Mouse (Mus musculus) forebrain, embryonic 14.5 days (tissue): ENCODE data around the gene Ankfn1. TPM values are rescaled to one million over a fixed set of nuclear protein-coding genes. Genes with fewer than 3 reads are reported as not detected.

Experiments used
- ATAC-seq: fragments of 200-750 bp; cut with Nextera tagmentation; 2 replicates; pipeline ENCODE4 v1.8.0; 2017; ENCODE audit warnings: mild to moderate bottlenecking, moderate library complexity
- DNase-seq: peaks from one replicate; pipeline ENCODE4 v3.0.0-alpha.2; 2015; ENCODE audit warnings: low spot score
- H3K27ac ChIP-seq: fragments of 300-500 bp; sonication (generic); 2 replicates; pipeline ENCODE4 v1.5.1; 2014; ENCODE audit warnings: low read depth, mild to moderate bottlenecking, control low read depth, low read length, moderate library complexity
- H3K27me3 ChIP-seq: fragments of 300-500 bp; sonication (generic); replicated peaks from 2 replicates; pipeline ENCODE4 v1.6.1; 2014; ENCODE audit warnings: low read length, control low read depth, mixed read lengths; ENCODE audit not compliant: control insufficient read depth, insufficient read depth
- H3K36me3 ChIP-seq: fragments of 300-500 bp; sonication (generic); 2 replicates; pipeline ENCODE4 v1.6.1; 2014; ENCODE audit warnings: low read length, control low read depth; ENCODE audit not compliant: control insufficient read depth, insufficient read depth
- H3K4me1 ChIP-seq: fragments of 300-500 bp; sonication (generic); 2 replicates; pipeline ENCODE4 v1.6.1; 2014; ENCODE audit warnings: antibody characterized with exemption, low read length, control low read depth; ENCODE audit not compliant: control insufficient read depth, insufficient read depth
- H3K4me2 ChIP-seq: fragments of 300-500 bp; sonication (generic); 2 replicates; pipeline ENCODE4 v1.6.1; 2014; ENCODE audit warnings: mild to moderate bottlenecking, control low read depth, low read length
- H3K4me3 ChIP-seq: fragments of 300-500 bp; sonication (generic); 2 replicates; pipeline ENCODE4 v1.5.1; 2014; ENCODE audit warnings: low read depth, low read length, control low read depth
- H3K9ac ChIP-seq: fragments of 300-500 bp; sonication (generic); 2 replicates; pipeline ENCODE4 v1.6.1; 2014; ENCODE audit warnings: mild to moderate bottlenecking, low read length, control low read depth, moderate library complexity
- H3K9me3 ChIP-seq: fragments of 300-500 bp; sonication (generic); replicated peaks from 2 replicates; pipeline ENCODE4 v1.6.1; 2016; ENCODE audit warnings: low read length, control low read depth, mixed read lengths; ENCODE audit not compliant: control insufficient read depth
- WGBS: fragments of 180-500 bp; shearing (Covaris S2); extraction: QIAGEN DNeasy Blood & Tissue Kit; methylation state at CpG from one replicate; pipeline ENCODE4 v1.1.7; 2014; 5-methylcytosine and 5-hydroxymethylcytosine counted together
- polyA plus RNA-seq: library from polyadenylated mRNA; unstranded; fragments of >200 nt; fragmentation: Nextera tagmentation; extraction: Ambion mirVana; gene quantifications from 2 replicates; pipeline ENCODE4 v1.2.1, GENCODE M21; 2014

Ankfn1 gene
- polyA plus RNA-seq, 1 experiment from 2014 or later: 2.4 TPM

DNA sequence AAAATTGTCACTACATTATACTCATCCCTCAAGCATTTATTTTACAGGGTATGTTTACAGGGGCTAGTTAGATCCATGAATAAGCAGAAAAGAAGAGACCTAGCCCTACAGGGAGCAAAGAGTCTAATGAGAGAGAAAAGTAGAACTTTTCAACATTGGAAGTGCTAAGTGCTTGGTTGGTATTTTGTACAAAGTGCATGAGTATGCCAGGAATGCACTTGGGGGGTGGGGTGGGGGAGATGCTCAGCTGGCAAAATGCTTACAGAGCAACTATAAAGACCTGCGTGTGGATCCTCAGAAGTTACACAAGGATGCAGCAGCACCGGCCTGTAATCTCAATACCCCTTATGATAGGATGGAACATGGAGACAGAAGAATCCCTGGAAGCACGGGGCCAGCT, 118.4 kb downstream of the Ankfn1 start:
- no peaks in the 10 kb centered on the region for H3K9me3 ChIP-seq
- no peaks in the 10 kb centered on the region for H3K4me1 ChIP-seq
- WGBS: 94% methylated on average over 3 of the region's 3 CpGs
- no peak overlapping the region for H3K27ac ChIP-seq
- no peaks in the 10 kb centered on the region for H3K36me3 ChIP-seq
- DNase-seq (no peak), ATAC-seq (no peak)
- no peaks in the 10 kb centered on the region for H3K27me3 ChIP-seq
- no peak overlapping the region for H3K4me3 ChIP-seq
- H3K4me2 ChIP-seq: no peak overlapping the region
- H3K9ac ChIP-seq: no peak overlapping the region

DNA sequence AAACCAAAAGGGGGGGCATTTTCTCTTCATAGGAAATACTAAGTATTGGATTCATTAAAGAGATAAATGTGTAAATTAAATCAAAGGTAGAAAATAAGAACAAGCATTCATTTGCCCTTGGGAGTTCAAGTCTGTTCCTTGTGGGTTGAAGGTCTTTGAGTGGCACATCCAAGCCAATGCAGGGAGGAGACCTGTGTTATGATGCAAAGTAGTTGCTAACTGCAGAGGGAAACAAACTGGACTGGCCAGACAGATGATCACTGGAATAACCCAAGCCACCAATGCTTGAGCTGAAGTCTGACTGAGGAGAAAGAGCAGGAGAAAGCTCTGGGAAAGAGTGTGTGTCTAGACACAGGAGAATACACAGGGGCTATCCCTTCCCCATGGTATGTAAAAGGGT, 120.9 kb downstream of the Ankfn1 start:
- Histone ChIP-seq H3K27ac (no peak overlapping the region), H3K9me3 (no peaks in the 10 kb centered on the region), H3K4me3 (no peak overlapping the region), H3K4me2 (no peak overlapping the region), H3K4me1 (no peaks in the 10 kb centered on the region), H3K27me3 (no peaks in the 10 kb centered on the region), H3K36me3 (no peaks in the 10 kb centered on the region), H3K9ac (no peak overlapping the region)
- no peak for DNase-seq
- ATAC-seq: no peak

DNA sequence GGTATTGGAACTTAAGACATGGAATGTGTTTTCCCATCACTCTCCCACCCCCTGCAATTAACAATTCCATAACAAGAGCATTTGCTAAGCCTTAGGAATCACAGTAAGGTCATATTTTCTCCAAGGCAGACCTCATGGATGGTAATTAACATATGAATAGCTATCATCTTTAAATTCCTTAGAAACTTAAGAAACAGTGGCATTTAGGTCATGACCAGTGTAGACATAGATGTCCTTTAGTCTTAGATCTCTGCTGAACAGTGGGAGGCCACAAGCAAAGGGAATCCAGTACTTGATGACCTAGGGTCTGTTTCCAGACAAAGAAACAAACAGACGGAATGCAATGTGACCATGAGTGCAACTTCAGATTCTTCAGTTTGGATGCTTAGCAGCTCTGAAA, 141.7 kb downstream of the Ankfn1 start:
- Histone ChIP-seq H3K4me1 (no peaks in the 10 kb centered on the region), H3K4me3 (no peak overlapping the region), H3K4me2 (no peak overlapping the region), H3K9ac (no peak overlapping the region), H3K9me3 (no peaks in the 10 kb centered on the region), H3K36me3 (no peaks in the 10 kb centered on the region), H3K27me3 (no peaks in the 10 kb centered on the region), H3K27ac (no peak overlapping the region)
- ATAC-seq: no peak
- 71% methylated on average over 1 of the region's 1 CpGs for WGBS
- DNase-seq: no peak

DNA sequence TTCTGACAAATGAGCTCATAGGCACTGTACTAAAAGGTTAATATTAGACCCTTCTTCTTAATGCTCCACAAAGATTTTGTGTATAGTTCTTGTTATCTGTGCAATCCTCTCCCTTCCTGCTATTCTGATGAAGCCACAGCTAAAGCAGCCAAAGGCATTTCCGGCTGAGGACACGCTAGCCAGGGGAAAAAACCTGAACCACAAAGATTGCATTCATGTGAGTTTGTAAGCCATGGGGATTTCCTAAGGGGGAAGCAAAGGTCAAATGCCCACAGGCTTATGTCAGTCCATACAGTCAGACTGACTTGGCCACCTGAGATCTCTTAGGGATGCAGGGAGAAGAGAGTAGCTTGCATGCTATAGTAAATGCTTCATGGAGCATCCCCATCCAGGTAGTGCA, 146.1 kb downstream of the Ankfn1 start:
- 92% methylated on average over 2 of the region's 2 CpGs for WGBS
- Histone ChIP-seq H3K9me3 (no peaks in the 10 kb centered on the region), H3K27me3 (no peaks in the 10 kb centered on the region), H3K9ac (no peak overlapping the region), H3K4me3 (no peak overlapping the region), H3K4me2 (no peak overlapping the region), H3K27ac (no peak overlapping the region), H3K4me1 (no peaks in the 10 kb centered on the region), H3K36me3 (no peaks in the 10 kb centered on the region)
- DNase-seq (no peak), ATAC-seq (no peak)

DNA sequence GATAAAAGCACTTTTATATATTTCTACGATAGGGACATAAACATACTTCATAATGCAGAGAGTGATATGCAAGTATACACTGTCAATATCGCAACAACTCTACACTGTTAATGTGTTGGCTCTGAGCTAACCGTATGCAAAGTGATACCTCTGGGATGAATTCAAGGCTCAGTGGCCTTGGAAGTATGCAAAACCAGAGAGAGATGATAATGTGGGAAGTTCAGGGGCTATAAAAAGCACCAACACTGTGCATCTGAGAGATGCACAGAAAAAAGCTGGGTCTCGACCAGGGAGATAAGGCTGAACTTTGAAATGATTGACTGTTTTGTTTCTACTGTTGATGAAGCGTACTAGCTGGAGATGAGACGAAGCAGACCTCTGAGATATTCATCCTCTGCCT, 148.9 kb downstream of the Ankfn1 start:
- H3K4me3 ChIP-seq: no peak overlapping the region

DNA sequence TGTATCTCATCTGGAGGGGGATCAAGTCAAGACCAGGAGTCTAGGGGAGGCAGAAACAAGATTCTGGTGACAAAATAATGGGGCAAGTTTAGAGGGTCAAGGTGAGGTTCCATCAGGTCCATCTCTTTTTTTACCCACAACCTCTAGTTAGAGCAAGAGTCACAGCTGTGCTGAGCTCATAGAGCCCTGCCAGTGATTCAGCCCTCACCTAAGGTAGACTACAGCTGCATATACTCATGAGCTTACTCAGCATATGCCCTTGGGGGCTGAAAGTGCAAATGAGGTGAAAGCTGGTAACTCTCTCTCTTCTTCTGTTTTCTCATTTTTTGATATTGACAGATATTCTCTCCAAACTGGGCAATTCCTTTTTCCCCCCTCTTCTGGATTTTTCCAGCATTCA, 150.2 kb downstream of the Ankfn1 start:
- H3K9ac ChIP-seq: no peak overlapping the region
- H3K4me2 ChIP-seq: no peak overlapping the region
- H3K9me3 ChIP-seq: no peaks in the 10 kb centered on the region
- H3K36me3 ChIP-seq: no peaks in the 10 kb centered on the region
- DNase-seq: no peak
- no peak overlapping the region for H3K27ac ChIP-seq
- peaks cover 12% of the 10 kb centered on the region; the same call in 1 of the 2 replicates for H3K4me1 ChIP-seq
- H3K4me3 ChIP-seq: no peak overlapping the region
- no peaks in the 10 kb centered on the region for H3K27me3 ChIP-seq
- ATAC-seq: no peak

More for the DNA sequence above, 148.9 kb downstream of the Ankfn1 start:
- H3K9me3 ChIP-seq: no peaks in the 10 kb centered on the region
- no peak for DNase-seq
- H3K27me3 ChIP-seq: no peaks in the 10 kb centered on the region
- no peak overlapping the region for H3K4me2 ChIP-seq
- H3K4me1 ChIP-seq: peaks cover 9% of the 10 kb centered on the region; the same call in 1 of the 2 replicates
- WGBS: 91% methylated on average over 6 of the region's 6 CpGs
- H3K27ac ChIP-seq: no peak overlapping the region
- no peak for ATAC-seq
- no peak overlapping the region for H3K9ac ChIP-seq
- no peaks in the 10 kb centered on the region for H3K36me3 ChIP-seq

- Histone ChIP-seq H3K27me3 (no peaks in the 10 kb centered on the region), H3K4me3 (no peak overlapping the region), H3K4me1 (peaks cover 19% of the 10 kb centered on the region), H3K36me3 (no peaks in the 10 kb centered on the region), H3K9ac (no peak overlapping the region), H3K4me2 (no peak overlapping the region), H3K27ac (peak overlapping the region; percentile 29; the same call in 1 of the 2 replicates), H3K9me3 (no peaks in the 10 kb centered on the region)
- WGBS: 33% methylated on average over 13 of the region's 13 CpGs
- DNase-seq (peak; percentile 83), ATAC-seq (peak; percentile 85)
These were observed 153.6 kb downstream of the Ankfn1 start for GRCm38 (mm10) chr11:89623698-89624445.

- peak; percentile 61 for DNase-seq
- Histone ChIP-seq H3K4me1 (peaks cover 19% of the 10 kb centered on the region), H3K27ac (no peak overlapping the region), H3K36me3 (no peaks in the 10 kb centered on the region), H3K9ac (no peak overlapping the region), H3K9me3 (no peaks in the 10 kb centered on the region), H3K27me3 (no peaks in the 10 kb centered on the region), H3K4me2 (no peak overlapping the region), H3K4me3 (no peak overlapping the region)
- ATAC-seq: peak; percentile 38; the same call in 1 of the 2 replicates
These were observed 157.5 kb downstream of the Ankfn1 start for GRCm38 (mm10) chr11:89619955-89620354.

GRCm38 (mm10) chr11:89615806-89616205, 161.6 kb downstream of the Ankfn1 start:
- DNase-seq (no peak), ATAC-seq (no peak)
- Histone ChIP-seq H3K4me1 (peaks cover 7% of the 10 kb centered on the region), H3K36me3 (no peaks in the 10 kb centered on the region), H3K4me2 (no peak overlapping the region), H3K9ac (no peak overlapping the region), H3K27me3 (no peaks in the 10 kb centered on the region), H3K27ac (no peak overlapping the region), H3K9me3 (no peaks in the 10 kb centered on the region), H3K4me3 (no peak overlapping the region)
- 89% methylated on average over 2 of the region's 2 CpGs for WGBS
